Mouse (Mus musculus) left cerebral cortex, adult 11 months (tissue): ENCODE data around the gene Hnrnpab.

ENCODE experiments used
- DNase-seq: peaks from one replicate; pipeline ENCODE4 v3.0.0; 2022; ENCODE audit warnings: low spot score

Hnrnpab gene

DNA sequence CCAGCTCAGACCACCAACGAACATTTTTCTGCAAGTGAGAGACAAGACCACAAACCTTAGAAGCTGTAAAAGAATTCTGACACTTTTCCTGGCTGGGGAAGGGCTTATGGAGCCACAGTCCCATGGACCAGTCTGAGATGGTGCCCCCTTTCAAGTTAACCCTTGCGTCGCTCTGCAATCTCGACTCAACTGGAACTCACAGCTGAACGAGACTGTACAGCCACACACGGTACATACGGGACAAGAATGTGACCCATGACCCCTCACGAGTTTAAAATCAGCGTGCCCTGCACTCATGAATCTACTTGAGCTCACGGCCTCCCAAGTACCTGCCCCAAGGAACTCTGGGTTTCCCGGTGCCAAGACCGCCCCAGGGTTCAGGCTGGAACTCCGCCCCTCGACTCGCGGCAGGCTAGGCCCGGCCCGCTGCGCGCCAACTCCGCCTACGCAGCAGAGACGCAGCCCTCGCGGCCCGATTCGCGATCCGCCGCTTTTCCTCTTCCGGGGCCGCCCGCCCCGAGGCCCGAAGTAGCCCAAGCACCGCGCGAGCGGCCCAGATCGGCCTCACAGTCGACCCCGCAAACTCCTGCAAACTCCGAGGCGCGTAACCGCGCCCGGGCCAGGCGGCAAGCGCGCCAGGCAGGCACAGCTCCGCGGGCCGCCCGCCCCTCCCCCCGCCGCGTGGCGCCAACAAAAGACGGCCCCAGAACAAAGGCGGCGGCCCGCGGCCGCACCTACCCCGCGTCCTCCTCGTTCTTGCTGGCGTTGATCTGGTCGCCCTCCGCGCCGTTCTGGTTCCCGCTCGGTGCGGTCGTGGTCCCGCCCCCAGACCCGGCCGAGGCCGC is 823 bp downstream of the Hnrnpab start:
- peak; percentile 63 for DNase-seq

DNA sequence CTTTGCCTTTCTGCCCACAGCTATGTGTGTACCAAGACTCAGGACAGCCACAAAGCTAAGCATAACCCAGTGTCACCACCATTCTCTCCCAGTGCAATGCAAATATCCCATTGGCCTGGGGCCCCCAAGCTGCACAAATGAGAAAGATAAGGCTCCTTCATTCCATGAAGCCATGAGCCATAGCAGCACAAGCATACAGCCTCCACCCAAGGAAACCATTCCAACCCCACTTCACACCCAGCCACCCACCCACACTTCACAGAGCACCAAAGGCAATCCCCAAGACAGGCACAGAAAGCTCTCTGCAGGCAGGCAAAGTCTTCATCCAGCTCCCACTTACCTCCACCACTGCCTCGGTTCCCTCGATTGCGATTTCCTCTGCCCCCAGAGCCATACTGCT is 4.4 kb downstream of the Hnrnpab start:
- DNase-seq = no peak

DNA sequence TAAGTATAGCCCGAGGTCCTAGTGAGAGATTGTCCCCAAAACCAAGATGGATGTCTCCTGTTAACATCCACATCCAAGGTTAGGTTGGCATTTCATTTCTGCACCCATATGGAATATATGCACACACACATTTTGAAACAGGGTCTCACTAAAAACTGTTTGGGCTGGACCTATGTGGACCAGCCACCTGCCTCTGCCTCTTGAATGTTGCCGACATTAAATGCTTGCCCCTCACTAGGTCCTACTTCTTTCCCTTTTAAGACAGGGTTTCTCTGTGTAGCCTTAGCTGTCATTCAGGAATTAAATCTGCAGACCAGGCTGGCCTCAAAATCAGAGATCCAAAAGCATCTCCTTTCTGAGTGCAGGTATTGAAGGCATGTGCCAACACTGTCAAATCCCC is 9.1 kb downstream of the Hnrnpab start:
- no peak for DNase-seq

DNA sequence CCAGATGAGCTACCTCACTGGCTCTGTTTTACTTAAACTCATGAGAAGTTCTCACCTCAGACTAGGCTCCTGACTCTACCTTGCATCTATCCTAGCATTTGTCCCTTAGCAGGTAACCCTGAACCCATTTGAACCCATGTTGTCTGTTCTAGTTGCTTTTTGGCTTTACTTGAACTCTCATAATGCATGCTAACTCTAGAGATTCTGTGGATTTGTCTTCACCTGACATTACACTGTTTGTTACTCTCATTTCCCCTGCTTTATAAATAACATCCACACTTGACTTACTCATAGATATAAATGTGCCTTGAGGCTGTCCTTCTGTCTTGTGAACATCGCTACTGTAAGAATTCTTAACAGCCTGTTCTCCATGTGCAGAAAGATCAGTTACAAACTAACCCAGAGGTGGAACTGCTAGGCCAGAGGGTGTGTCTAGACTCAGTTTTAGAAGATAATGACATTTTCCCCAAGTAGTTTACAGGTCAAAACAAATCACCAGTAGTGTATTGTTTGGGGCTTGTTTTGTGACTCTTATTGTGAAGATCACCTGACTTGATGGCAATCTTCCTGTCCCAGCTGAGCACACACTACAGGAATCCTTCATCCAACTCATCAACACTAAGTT is 11.1 kb downstream of the Hnrnpab start:
- no peak for DNase-seq

DNA sequence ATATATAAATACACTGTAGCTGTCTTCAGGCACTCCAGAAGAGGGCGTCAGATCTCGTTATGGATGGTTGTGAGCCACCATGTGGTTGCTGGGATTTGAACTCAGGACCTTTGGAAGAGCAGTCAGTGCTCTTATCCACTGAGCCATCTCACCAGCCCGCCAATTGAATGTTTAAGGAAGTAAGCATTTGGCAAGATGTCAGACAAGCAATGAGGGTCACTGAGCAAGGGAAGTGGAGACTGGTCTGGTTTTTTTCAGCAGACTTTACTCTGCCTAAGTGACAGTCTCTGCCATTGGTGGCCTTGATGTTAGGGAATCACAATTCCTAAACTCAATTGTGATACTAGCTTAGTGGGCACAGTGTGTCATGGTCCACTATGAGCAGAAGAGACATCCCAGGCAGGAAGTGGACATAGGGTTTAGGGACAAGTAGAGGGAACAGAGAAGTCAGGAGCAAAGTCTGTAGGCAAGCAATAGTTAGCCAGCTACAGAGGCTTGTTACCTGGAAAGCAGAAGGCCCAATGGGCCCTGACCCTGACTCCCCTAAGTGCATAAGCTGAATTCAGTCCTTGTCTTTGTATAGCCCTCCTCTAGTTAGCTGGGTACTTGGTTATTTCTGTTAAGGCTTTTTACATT is 11.8 kb downstream of the Hnrnpab start:
- no peak for DNase-seq

DNA sequence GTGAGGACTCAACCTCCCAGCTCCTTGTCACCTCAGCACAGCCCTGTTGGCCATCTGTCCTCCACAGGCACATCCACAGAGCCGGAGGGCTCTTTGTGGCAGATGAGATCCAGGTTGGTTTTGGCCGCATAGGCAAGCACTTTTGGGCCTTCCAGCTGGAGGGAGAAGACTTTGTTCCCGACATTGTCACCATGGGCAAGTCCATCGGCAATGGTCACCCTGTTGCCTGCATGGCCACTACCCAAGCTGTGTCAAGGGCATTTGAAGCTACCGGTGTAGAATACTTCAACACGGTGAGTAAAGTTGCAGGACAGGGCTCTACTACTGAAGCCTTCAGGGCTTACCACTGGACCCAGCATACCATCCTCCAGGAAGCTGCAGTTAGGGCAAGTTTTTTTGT is 12.8 kb downstream of the Hnrnpab start:
- no peak for DNase-seq

DNA sequence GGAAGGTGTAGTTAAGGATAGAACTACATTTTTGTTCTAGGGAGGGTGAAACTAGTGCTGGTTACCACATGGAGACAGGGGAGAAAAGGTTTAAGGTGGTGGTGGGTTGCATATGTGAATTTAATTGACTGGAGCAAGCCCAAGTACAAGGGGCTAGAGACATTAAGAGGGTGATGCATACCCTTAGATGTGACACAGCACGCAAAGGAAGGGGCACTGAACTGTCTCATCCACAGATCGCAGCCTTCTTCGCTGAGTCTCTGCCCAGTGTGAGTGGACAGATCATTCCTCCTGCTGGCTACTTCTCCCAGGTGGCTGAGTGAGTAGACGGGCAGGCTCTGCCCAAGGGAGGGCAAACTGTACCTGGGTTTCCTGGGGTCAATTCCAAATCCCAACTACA is 13.3 kb downstream of the Hnrnpab start:
- DNase-seq = no peak

DNA sequence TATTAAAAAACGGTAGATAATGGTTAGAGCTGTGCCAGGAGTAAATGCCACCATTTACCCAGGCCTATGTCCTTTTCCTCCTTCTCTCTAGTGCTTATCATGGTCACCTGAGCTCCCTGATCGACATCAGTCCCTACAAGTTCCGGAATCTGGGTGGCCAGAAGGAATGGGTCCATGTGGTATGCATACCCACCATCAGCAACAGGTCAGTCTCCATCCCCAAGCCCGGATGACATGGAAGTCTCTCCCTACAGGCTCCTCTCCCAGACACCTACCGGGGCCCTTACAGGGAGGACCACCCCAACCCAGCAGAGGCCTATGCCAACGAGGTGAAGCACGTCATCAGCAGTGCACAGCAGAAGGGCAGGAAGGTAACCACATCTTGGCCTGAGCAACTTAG is 14.7 kb downstream of the Hnrnpab start:
- DNase-seq = no peak

DNA sequence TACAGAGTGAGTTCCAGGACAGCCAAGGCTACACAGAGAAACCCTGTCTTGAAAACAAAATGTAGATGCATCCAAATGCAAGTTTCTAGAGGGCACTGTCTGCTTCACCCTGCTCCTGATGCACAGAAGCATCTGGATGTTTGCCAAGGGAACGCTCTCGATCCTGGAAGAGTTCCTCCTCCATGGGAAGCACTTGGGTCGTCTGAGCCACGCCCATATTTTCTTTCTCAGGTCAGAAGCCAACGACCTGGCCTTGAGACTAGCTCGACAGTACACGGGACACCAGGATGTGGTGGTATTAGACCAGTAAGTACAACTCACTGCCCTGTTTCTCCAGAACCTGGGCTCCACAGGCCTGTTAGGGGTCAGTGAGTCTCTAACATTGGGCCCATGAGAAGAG is 15.5 kb downstream of the Hnrnpab start:
- no peak for DNase-seq

DNA sequence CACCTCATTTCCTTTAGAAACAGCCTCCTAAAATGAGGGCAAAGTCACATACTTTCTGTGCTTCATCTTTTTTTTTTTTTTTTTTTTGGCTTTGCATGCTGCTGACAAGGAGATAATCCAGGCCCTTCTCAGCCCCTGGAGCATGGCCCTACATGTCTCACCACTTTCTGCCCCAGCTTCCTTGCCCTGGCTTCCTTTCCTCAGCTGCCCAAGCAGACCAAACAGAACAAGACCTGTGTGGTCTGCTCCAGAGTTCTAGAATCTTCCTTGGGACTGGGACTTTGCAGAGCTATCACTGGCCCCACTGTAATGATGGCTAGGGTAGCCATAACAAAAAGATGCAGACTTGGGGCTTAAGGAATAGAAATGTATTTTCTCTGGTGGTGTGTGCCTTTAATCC is 16.6 kb downstream of the Hnrnpab start:
- DNase-seq = no peak

DNA sequence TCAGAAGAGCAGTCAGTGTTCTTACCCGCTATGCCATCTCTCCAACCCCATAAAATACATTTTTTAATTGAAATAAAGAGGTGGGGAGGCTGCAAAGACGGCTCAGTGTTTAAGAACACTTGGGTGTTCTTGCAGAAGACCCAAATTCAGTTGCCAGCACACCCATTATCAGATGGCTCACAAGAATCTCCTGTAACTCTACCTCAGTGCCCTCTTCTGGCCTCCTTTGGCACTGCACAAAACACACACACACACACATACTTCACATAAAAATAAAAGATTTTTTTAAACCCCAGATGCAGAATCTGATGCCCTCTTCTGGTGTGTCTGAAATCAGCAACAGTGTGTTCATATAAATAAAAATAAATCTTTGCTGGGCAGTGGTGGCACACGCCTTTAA is 17.8 kb downstream of the Hnrnpab start:
- DNase-seq = no peak

DNA sequence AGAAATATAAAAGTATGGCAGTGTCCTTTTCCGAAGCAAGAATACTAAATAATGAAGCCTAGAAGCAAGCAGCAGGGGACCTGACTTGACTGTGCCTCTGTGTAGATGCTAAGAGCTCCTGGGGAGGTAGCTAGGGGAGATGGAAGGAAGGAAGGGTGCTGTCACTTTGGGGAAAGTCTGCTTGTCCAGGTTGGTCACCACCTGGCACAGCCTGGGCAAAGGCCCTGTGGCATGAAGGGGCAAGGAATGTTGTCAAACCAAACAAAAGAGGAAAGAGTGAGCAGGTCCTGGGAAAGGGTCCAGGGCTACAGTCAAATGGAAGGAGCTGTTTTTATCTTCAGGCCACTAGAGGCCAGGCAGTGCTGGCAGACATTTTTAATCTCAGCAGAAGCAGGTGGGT is 19.6 kb downstream of the Hnrnpab start:
- DNase-seq = no peak

DNA sequence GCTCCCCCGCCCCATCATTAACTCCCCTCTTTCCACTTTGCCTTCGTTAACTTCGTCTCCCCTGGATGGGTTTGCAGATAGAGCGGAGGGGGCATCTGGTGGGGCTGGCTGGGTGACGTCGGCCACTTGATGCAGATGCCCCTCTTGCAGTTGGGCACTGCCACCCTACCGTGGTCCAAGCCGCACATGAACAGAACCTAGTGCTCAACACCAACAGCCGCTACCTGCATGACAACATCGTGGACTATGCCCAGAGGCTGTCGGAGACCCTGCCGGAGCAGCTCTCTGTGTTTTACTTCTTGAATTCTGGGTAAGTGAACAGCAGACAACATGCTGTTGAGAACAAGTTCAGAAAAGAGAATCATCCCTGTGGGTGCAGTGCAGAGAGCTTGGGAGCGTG is 20.2 kb downstream of the Hnrnpab start:
- DNase-seq = no peak

DNA sequence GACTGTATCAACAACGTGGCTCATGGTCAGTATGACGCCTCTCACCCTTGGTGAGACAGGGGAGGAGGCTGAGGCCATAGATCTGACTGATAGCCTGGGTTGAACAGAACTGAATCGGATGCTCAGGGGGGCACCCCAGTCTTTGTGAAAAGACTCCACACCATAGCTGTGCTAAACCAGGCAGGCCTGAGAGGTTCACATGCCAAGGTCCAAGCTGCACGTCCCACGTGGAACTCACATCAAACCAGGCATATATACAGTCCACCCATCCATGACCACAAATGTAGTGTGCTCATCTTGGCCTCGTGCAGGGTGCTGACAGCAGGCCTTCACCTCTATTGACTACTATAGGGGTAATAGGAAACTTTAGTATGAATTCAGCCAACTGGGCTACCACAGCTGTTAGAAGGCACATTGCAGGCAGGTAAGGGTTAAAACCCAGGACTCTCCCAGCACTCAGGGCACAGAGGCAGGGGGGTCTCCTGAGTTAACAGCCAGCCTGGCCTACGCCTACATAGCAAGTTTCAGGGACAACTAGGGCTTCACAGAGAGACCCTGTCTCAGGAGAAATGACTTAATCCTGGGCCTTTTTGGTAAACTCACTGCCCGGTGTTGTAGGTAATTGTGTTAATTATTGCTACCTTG is 20.9 kb downstream of the Hnrnpab start:
- DNase-seq = no peak

DNA sequence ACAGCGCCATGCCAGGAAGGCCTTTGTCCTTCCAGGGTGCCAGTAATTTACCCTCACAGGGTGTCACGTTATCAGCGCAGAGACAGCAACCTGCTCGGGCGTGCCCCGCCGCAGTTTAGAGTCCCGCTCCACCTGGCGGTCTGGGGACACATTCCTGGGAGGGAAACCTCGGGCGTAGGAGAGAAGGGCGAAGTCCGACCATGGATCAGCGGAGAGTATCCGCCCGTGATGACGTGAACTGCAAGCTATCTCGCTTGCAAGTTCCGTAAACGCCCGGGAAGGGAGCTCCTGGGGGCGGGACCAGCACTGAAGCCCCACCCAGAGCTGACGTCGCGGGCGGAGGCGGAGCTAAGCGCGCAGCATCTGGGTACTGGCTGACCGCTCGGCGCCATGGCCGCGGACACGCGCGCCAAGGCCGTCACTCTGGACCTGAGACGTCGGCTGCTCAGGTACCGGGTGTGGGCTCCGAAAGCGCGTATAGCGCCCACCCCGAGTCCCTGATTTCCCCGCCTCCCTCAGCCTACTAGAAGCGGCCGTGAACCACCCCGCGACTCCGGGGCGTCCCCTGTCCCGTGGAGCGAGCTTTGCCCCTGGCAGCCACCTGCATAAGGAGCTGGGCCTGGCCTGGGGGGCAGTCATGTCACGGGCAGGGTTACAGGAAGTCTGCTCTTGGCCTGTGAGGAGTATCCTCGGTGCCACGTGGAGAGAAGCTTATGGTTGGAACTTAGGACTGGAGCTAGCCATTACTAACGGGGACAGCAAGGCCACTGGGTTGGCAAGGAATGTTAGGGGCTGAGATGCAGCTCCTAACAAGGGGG is 22.0 kb downstream of the Hnrnpab start, which contains the start of gene Phykpl:
TSS of gene Phykpl (plus strand) at position 327 of the 818 bp plus-strand sequence.
- peak; percentile 88 for DNase-seq

DNA sequence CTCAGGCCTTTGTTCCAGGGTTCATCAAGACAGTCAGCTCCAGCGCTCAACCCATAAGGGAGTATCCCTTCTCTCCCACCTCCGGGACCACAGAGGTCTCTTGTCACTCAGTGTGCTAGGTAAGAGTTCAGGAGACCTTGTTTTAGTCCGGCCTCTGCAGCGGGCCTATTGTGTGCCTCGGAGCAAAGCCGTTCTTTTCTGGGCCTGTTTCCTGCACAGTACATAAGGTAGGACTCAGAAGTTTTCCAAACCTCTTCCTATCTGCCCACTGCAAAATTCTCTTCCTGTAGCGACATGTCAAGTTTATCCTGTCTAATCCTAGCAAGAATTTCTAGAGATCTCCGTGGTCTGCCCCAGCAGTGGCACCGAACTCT is 22.6 kb downstream of the Hnrnpab start:
- no peak for DNase-seq

DNA sequence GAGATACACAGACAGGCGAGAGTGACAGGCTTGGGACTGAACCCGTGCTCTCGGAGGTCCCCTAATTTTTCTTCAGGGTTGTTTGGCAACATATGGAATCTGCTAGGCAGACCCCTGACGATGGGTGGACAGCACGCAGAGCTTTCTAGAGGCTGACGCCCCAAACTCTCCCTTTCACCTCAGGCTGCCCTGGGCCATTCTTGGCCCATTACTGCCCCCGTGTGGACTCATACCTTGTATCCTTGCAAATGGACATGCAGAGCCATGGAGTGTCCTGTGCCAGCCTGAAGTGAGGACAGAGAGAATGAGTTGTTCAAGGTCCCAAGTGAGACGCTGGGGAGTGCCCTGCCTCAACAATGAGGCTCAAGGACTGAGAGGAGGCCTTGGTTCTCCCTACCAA is 23.9 kb downstream of the Hnrnpab start:
- DNase-seq = no peak

DNA sequence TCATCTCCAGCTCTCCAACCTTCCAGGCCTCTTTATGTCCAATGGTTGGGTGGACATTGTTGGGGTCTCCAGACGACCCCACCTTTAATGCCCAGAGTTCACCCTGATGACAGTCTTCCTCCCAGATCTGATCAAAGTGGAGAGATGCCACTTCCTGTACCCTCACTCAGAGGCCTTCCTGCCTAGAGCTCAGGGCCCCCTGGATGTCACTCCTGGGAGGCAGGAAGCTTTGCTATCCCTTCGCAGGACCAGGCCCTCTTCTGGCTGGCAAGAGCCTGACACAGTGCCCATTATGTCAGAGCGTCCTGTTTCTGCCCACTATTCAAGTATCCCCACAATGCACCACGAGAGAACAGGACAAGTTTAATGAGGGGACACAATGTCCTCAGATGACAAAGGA is 27.6 kb downstream of the Hnrnpab start:
- DNase-seq = no peak

DNA sequence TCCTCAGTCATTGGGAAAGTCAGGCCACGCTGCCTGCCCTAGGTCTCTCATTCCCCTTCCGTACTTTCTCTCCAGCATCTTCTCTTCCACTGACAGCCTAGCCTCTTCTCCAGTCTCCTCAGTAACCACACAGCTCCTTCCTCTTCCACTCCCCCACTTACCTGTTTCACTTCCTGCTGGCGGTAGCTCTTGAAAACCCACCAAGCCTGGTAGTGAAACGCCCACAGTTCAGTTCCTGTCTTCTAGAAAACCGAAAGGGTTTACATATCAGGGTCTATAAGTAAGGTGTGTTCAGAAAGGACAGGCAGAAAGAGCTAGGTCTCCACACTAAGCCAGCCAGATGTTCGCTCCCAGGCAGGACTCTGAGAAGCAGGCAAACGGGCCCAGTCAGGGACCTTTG is 29.1 kb downstream of the Hnrnpab start:
- no peak for DNase-seq

DNA sequence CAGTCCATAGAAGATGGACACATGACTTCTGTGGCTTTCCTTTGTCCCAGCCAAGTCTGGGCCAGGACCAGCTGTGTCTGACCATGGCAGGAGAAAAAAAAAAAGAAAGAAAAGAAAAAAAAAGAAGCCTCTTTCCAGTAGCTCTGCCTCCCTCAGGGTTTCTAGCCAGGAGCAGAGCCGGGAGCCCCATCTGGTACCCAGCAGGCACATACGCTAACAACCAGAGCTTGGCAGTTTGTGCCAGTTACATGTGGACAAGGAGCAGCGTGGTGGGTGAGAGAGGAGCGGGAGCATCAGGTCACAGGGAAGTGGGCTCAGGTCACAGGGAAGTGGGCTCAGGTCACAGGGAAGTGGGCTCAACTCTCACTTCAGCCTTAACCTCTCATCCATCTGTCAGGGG is 30.2 kb downstream of the Hnrnpab start:
- DNase-seq = no peak

DNA sequence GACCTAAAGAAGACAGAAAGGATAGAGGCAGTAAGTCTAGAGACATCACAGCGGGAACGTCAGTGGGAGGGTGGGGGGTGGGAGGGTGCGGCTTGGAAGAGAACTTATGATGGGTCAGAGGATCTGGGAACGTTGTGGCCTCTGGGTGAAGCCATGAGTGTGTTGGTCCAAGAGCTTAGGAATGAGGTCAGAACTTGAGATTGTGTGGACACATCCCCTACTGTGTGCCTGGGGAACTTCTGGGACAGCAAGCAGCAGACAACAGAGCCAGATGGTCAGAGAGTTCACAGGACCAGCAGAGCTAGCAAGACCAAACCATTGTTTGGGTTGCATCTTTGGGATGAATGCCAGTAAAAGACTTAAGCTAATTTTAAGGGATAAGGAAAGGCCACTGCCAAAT is 37.8 kb downstream of the Hnrnpab start:
- no peak for DNase-seq

DNA sequence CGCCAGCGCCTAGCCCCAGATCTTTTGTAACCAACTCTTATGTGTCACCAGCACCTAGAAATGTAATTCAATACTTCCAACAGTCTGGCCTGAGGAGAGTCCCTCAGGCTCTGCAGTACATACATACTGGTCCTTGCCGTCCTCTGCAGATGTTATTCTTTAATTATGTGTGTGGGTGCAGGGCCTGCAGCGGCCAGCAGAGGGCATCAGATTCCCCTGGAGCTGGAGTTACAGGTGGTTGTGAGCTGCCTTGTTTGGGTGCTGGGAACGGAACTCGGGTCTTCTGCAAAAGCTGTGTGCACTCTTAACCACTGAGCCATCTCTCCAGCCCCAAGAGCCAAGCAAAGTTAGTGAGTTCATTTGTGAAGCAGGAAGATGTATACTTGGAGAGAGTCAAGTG is 40.7 kb downstream of the Hnrnpab start:
- no peak for DNase-seq
